Mouse (Mus musculus) lung, postnatal 4 days (tissue): ENCODE results near the gene Gm2832.
A peak's percentile ranks its signal among the peaks of the same experiment; 100 is the strongest.
"Not testable (repeated sequence)": the region's sequence is repeated elsewhere in the genome, so short reads cannot be mapped to it uniquely, and the experiment has no call there.

ENCODE experiments used
- DNase-seq, 2 experiments: peaks; one replicate each; pipeline ENCODE4 v3.0.0; 2021

Gm2832 gene

GRCm38 (mm10) chr14:41278505-41278904 lies at the start of gene Gm2832:
Gene Gm2832, plus strand, starts transcription at chr14:41278805.
- DNase-seq: not testable (repeated sequence)

GRCm38 (mm10) chr14:41263296-41263695 lies 15.3 kb upstream of the Gm2832 start:
- DNase-seq: not testable (repeated sequence)

GRCm38 (mm10) chr14:41263853-41264755 lies 14.5 kb upstream of the Gm2832 start:
- DNase-seq: peak; percentile 12 to 35

- peak; percentile 31 to 45 for DNase-seq
Observed at GRCm38 (mm10) chr14:41264756-41265566, 13.6 kb upstream of the Gm2832 start.

GRCm38 (mm10) chr14:41285965-41286364 lies 7.4 kb downstream of the Gm2832 start:
- DNase-seq: not testable (repeated sequence)
